Mouse (Mus musculus): Measurements from ENCODE around the gene Mfn2. TPM values are rescaled to one million over a fixed set of nuclear protein-coding genes. Genes with fewer than 3 reads are reported as not detected.

Gene Mfn2
- polyA plus RNA-seq, 1 experiment from 2014 or later, result 37.5 TPM

GRCm38 (mm10) chr4:147886158-147886557, 18.3 kb downstream of the Mfn2 start:
- no peak for DNase-seq (ENCODE audit: low spot score)
- ATAC-seq (ENCODE audit: low read depth), result no peak
- Histone ChIP-seq H3K9ac (ENCODE audit: low read depth, low read length) (no peak overlapping the region), H3K9me3 (ENCODE audit: control insufficient read depth, low read length) (no peaks in the 10 kb centered on the region), H3K4me3 (ENCODE audit: low read depth, low read length) (no peak overlapping the region), H3K4me1 (ENCODE audit: control insufficient read depth, insufficient read depth, low read length) (no peaks in the 10 kb centered on the region), H3K36me3 (ENCODE audit: control insufficient read depth, insufficient read depth, low read length) (peaks cover 82% of the 10 kb centered on the region), H3K4me2 (ENCODE audit: low read depth, low read length) (no peak overlapping the region), H3K27ac (replicated peaks; ENCODE audit: low read depth, low read length) (no peak overlapping the region), H3K27me3 (replicated peaks; ENCODE audit: control insufficient read depth, insufficient read depth, low read length) (no peaks in the 10 kb centered on the region)
- WGBS, result 91% methylated on average over 12 of the region's 12 CpGs

GRCm38 (mm10) chr4:147884138-147884537, 20.4 kb downstream of the Mfn2 start:
- ATAC-seq (ENCODE audit: low read depth) (no peak), DNase-seq (ENCODE audit: low spot score) (no peak)
- Histone ChIP-seq H3K4me2 (ENCODE audit: low read depth, low read length) (no peak overlapping the region), H3K27me3 (replicated peaks; ENCODE audit: control insufficient read depth, insufficient read depth, low read length) (no peaks in the 10 kb centered on the region), H3K4me1 (ENCODE audit: control insufficient read depth, insufficient read depth, low read length) (no peaks in the 10 kb centered on the region), H3K9ac (ENCODE audit: low read depth, low read length) (no peak overlapping the region), H3K36me3 (ENCODE audit: control insufficient read depth, insufficient read depth, low read length) (peaks cover 81% of the 10 kb centered on the region), H3K9me3 (ENCODE audit: control insufficient read depth, low read length) (no peaks in the 10 kb centered on the region), H3K27ac (replicated peaks; ENCODE audit: low read depth, low read length) (no peak overlapping the region), H3K4me3 (ENCODE audit: low read depth, low read length) (no peak overlapping the region)
- WGBS, result 77% methylated on average over 3 of the region's 3 CpGs

GRCm38 (mm10) chr4:147883041-147883440, 21.5 kb downstream of the Mfn2 start:
- Histone ChIP-seq H3K4me3 (ENCODE audit: low read depth, low read length) (no peak overlapping the region), H3K27me3 (replicated peaks; ENCODE audit: control insufficient read depth, insufficient read depth, low read length) (no peaks in the 10 kb centered on the region), H3K9me3 (ENCODE audit: control insufficient read depth, low read length) (no peaks in the 10 kb centered on the region), H3K4me2 (ENCODE audit: low read depth, low read length) (no peak overlapping the region), H3K9ac (ENCODE audit: low read depth, low read length) (no peak overlapping the region), H3K36me3 (ENCODE audit: control insufficient read depth, insufficient read depth, low read length) (peaks cover 84% of the 10 kb centered on the region), H3K27ac (replicated peaks; ENCODE audit: low read depth, low read length) (no peak overlapping the region), H3K4me1 (ENCODE audit: control insufficient read depth, insufficient read depth, low read length) (no peaks in the 10 kb centered on the region)
- DNase-seq (ENCODE audit: low spot score) (no peak), ATAC-seq (ENCODE audit: low read depth) (no peak)
- 79% methylated on average over 6 of the region's 6 CpGs for WGBS

- no peaks in the 10 kb centered on the region for H3K27me3 ChIP-seq (replicated peaks; ENCODE audit: control insufficient read depth, insufficient read depth, low read length)
These were observed 22.7 kb downstream of the Mfn2 start for GRCm38 (mm10) chr4:147881792-147882191.

GRCm38 (mm10) chr4:147879865-147880264, 24.6 kb downstream of the Mfn2 start:
- no peak overlapping the region for H3K27ac ChIP-seq (replicated peaks; ENCODE audit: low read depth, low read length)
- H3K36me3 ChIP-seq (ENCODE audit: control insufficient read depth, insufficient read depth, low read length), result peaks cover 81% of the 10 kb centered on the region
- DNase-seq (ENCODE audit: low spot score), result no peak
- no peak overlapping the region for H3K9ac ChIP-seq (ENCODE audit: low read depth, low read length)
- no peak overlapping the region for H3K4me2 ChIP-seq (ENCODE audit: low read depth, low read length)
- 58% methylated on average over 5 of the region's 5 CpGs for WGBS
- no peaks in the 10 kb centered on the region for H3K4me1 ChIP-seq (ENCODE audit: control insufficient read depth, insufficient read depth, low read length)
- no peak; the same call in 1 of the 2 replicates for ATAC-seq (ENCODE audit: low read depth)
- H3K27me3 ChIP-seq (replicated peaks; ENCODE audit: control insufficient read depth, insufficient read depth, low read length), result no peaks in the 10 kb centered on the region
- no peak overlapping the region for H3K4me3 ChIP-seq (ENCODE audit: low read depth, low read length)
- H3K9me3 ChIP-seq (ENCODE audit: control insufficient read depth, low read length), result no peaks in the 10 kb centered on the region

More at GRCm38 (mm10) chr4:147881792-147882191, 22.7 kb downstream of the Mfn2 start:
- no peak for DNase-seq (ENCODE audit: low spot score)
- H3K36me3 ChIP-seq (ENCODE audit: control insufficient read depth, insufficient read depth, low read length), result peaks cover 81% of the 10 kb centered on the region
- H3K9me3 ChIP-seq (ENCODE audit: control insufficient read depth, low read length), result no peaks in the 10 kb centered on the region
- H3K27ac ChIP-seq (replicated peaks; ENCODE audit: low read depth, low read length), result no peak overlapping the region
- WGBS, result 94% methylated on average over 7 of the region's 7 CpGs
- no peak overlapping the region for H3K4me2 ChIP-seq (ENCODE audit: low read depth, low read length)
- H3K4me1 ChIP-seq (ENCODE audit: control insufficient read depth, insufficient read depth, low read length), result no peaks in the 10 kb centered on the region
- H3K9ac ChIP-seq (ENCODE audit: low read depth, low read length), result no peak overlapping the region
- H3K4me3 ChIP-seq (ENCODE audit: low read depth, low read length), result no peak overlapping the region
- ATAC-seq (ENCODE audit: low read depth), result no peak

GRCm38 (mm10) chr4:147879456-147879855, 25.0 kb downstream of the Mfn2 start:
- Histone ChIP-seq H3K4me1 (ENCODE audit: control insufficient read depth, insufficient read depth, low read length) (no peaks in the 10 kb centered on the region), H3K36me3 (ENCODE audit: control insufficient read depth, insufficient read depth, low read length) (peaks cover 81% of the 10 kb centered on the region), H3K27me3 (replicated peaks; ENCODE audit: control insufficient read depth, insufficient read depth, low read length) (no peaks in the 10 kb centered on the region), H3K4me3 (ENCODE audit: low read depth, low read length) (no peak overlapping the region), H3K9ac (ENCODE audit: low read depth, low read length) (no peak overlapping the region), H3K27ac (replicated peaks; ENCODE audit: low read depth, low read length) (no peak overlapping the region), H3K9me3 (ENCODE audit: control insufficient read depth, low read length) (no peaks in the 10 kb centered on the region), H3K4me2 (ENCODE audit: low read depth, low read length) (no peak overlapping the region)
- DNase-seq (ENCODE audit: low spot score) (no peak), ATAC-seq (ENCODE audit: low read depth) (no peak)
- 67% methylated on average over 2 of the region's 2 CpGs for WGBS

- Histone ChIP-seq H3K9me3 (ENCODE audit: control insufficient read depth, low read length) (no peaks in the 10 kb centered on the region), H3K27me3 (replicated peaks; ENCODE audit: control insufficient read depth, insufficient read depth, low read length) (no peaks in the 10 kb centered on the region), H3K4me3 (ENCODE audit: low read depth, low read length) (no peak overlapping the region), H3K4me2 (ENCODE audit: low read depth, low read length) (no peak overlapping the region), H3K4me1 (ENCODE audit: control insufficient read depth, insufficient read depth, low read length) (no peaks in the 10 kb centered on the region), H3K27ac (replicated peaks; ENCODE audit: low read depth, low read length) (no peak overlapping the region), H3K9ac (ENCODE audit: low read depth, low read length) (no peak overlapping the region), H3K36me3 (ENCODE audit: control insufficient read depth, insufficient read depth, low read length) (peaks cover 85% of the 10 kb centered on the region)
- ATAC-seq (ENCODE audit: low read depth) (no peak), DNase-seq (ENCODE audit: low spot score) (no peak)
- 94% methylated on average over 9 of the region's 9 CpGs for WGBS
These were observed 26.0 kb downstream of the Mfn2 start for GRCm38 (mm10) chr4:147878537-147878936.

- ATAC-seq (ENCODE audit: low read depth), result no peak
- no peak overlapping the region for H3K4me3 ChIP-seq (ENCODE audit: low read depth, low read length)
- no peaks in the 10 kb centered on the region for H3K4me1 ChIP-seq (ENCODE audit: control insufficient read depth, insufficient read depth, low read length)
- H3K36me3 ChIP-seq (ENCODE audit: control insufficient read depth, insufficient read depth, low read length), result peaks cover 80% of the 10 kb centered on the region
- H3K27me3 ChIP-seq (replicated peaks; ENCODE audit: control insufficient read depth, insufficient read depth, low read length), result no peaks in the 10 kb centered on the region
- H3K4me2 ChIP-seq (ENCODE audit: low read depth, low read length), result no peak overlapping the region
- no peak overlapping the region for H3K9ac ChIP-seq (ENCODE audit: low read depth, low read length)
- no peaks in the 10 kb centered on the region for H3K9me3 ChIP-seq (ENCODE audit: control insufficient read depth, low read length)
- no peak overlapping the region for H3K27ac ChIP-seq (replicated peaks; ENCODE audit: low read depth, low read length)
- no peak for DNase-seq (ENCODE audit: low spot score)
- 89% methylated on average over 4 of the region's 4 CpGs for WGBS
These were observed 28.5 kb downstream of the Mfn2 start for GRCm38 (mm10) chr4:147875852-147876575.

- Histone ChIP-seq H3K4me2 (ENCODE audit: low read depth, low read length) (peak overlapping the region; percentile 86), H3K9me3 (ENCODE audit: control insufficient read depth, low read length) (no peaks in the 10 kb centered on the region), H3K4me1 (ENCODE audit: control insufficient read depth, insufficient read depth, low read length) (peaks cover 13% of the 10 kb centered on the region; the same call in 1 of the 2 replicates), H3K9ac (ENCODE audit: low read depth, low read length) (peak overlapping the region; percentile 69), H3K4me3 (ENCODE audit: low read depth, low read length) (peak overlapping the region; percentile 89), H3K27me3 (replicated peaks; ENCODE audit: control insufficient read depth, insufficient read depth, low read length) (no peaks in the 10 kb centered on the region), H3K36me3 (ENCODE audit: control insufficient read depth, insufficient read depth, low read length) (peaks cover 38% of the 10 kb centered on the region), H3K27ac (replicated peaks; ENCODE audit: low read depth, low read length) (peak overlapping the region; percentile 48; the same call in 1 of the 2 replicates)
- 12% methylated on average over 5 of the region's 5 CpGs for WGBS
- no peak for DNase-seq (ENCODE audit: low spot score)
- no peak for ATAC-seq (ENCODE audit: low read depth)
These were observed 35.3 kb downstream of the Mfn2 start for GRCm38 (mm10) chr4:147869238-147869637.

All from embryonic facial prominence, embryonic 14.5 days (tissue).